Mouse (Mus musculus) limb, embryonic 10.5 days (tissue): Measurements from ENCODE around the gene Schip1. TPM values are rescaled to one million over a fixed set of nuclear protein-coding genes. Genes with fewer than 3 reads are reported as not detected.

ENCODE experiments used
- DNase-seq: peaks from one replicate; pipeline ENCODE4 v3.0.0-alpha.2; 2017; ENCODE audit warnings: low spot score
- H3K27ac ChIP-seq: fragments of 300-500 bp; sonication (generic); 2 replicates; pipeline ENCODE4 v1.5.1; 2016; ENCODE audit warnings: mild to moderate bottlenecking
- H3K27me3 ChIP-seq: fragments of 300-500 bp; sonication (generic); 2 replicates; pipeline ENCODE4 v1.6.1; 2016; ENCODE audit warnings: low read depth, mild to moderate bottlenecking; ENCODE audit not compliant: poor library complexity, severe bottlenecking
- H3K36me3 ChIP-seq: fragments of 300-500 bp; sonication (generic); 2 replicates; pipeline ENCODE4 v1.6.1; 2016; ENCODE audit warnings: mild to moderate bottlenecking, moderate library complexity
- H3K4me1 ChIP-seq: fragments of 300-500 bp; sonication (generic); 2 replicates; pipeline ENCODE4 v1.6.1; 2016
- H3K4me3 ChIP-seq: fragments of 300-500 bp; sonication (generic); 2 replicates; pipeline ENCODE4 v1.5.1; 2016; ENCODE audit warnings: mild to moderate bottlenecking, moderate library complexity
- H3K9me3 ChIP-seq: fragments of 300-500 bp; sonication (generic); replicated peaks from 2 replicates; pipeline ENCODE4 v1.6.1; 2016; ENCODE audit warnings: mild to moderate bottlenecking
- WGBS: fragments of 180-500 bp; shearing (Covaris S2); methylation state at CpG from one replicate; pipeline ENCODE4 v1.1.7; 2016; 5-methylcytosine and 5-hydroxymethylcytosine counted together
- polyA plus RNA-seq: library from polyadenylated mRNA; unstranded; fragments of >200 nt; fragmentation: Nextera tagmentation; extraction: Ambion mirVana; gene quantifications from 2 replicates; pipeline ENCODE4 v1.2.1, GENCODE M21; 2016

Schip1 gene
- polyA plus RNA-seq, 1 experiment from 2014 or later: 28.9 TPM

- no peak for DNase-seq
- Histone ChIP-seq H3K4me1 (0 out of 2 replicates have a peak, but pooled peaks cover 4% of the 10 kb centered on the region), H3K4me3 (no peak overlapping the region), H3K27ac (no peak overlapping the region), H3K27me3 (peaks cover 9% of the 10 kb centered on the region; the same call in 1 of the 2 replicates), H3K36me3 (no peaks in the 10 kb centered on the region), H3K9me3 (no peaks in the 10 kb centered on the region)
- 81% methylated on average over 3 of the region's 3 CpGs for WGBS
Measured at GRCm38 (mm10) chr3:68160760-68161159, 96.2 kb downstream of the Schip1 start.

- 58% methylated on average over 1 of the region's 1 CpGs for WGBS
- no peaks in the 10 kb centered on the region for H3K9me3 ChIP-seq
- H3K27me3 ChIP-seq: no peaks in the 10 kb centered on the region
- no peak overlapping the region for H3K4me3 ChIP-seq
- H3K4me1 ChIP-seq: 0 out of 2 replicates have a peak, but pooled peaks cover 3% of the 10 kb centered on the region
- H3K36me3 ChIP-seq: no peaks in the 10 kb centered on the region
- DNase-seq: no peak
- H3K27ac ChIP-seq: no peak overlapping the region
Measured at GRCm38 (mm10) chr3:68178248-68178647, 113.6 kb downstream of the Schip1 start.

GRCm38 (mm10) chr3:68187471-68187870 lies 122.9 kb downstream of the Schip1 start:
- H3K4me3 ChIP-seq: no peak overlapping the region
- WGBS: 68% methylated on average over 8 of the region's 8 CpGs
- no peaks in the 10 kb centered on the region for H3K36me3 ChIP-seq
- H3K27ac ChIP-seq: no peak overlapping the region
- H3K9me3 ChIP-seq: no peaks in the 10 kb centered on the region
- H3K27me3 ChIP-seq: no peaks in the 10 kb centered on the region
- no peaks in the 10 kb centered on the region for H3K4me1 ChIP-seq
- peak; percentile 39 for DNase-seq

GRCm38 (mm10) chr3:68189100-68189499 lies 124.5 kb downstream of the Schip1 start:
- no peak for DNase-seq
- no peaks in the 10 kb centered on the region for H3K4me1 ChIP-seq
- no peaks in the 10 kb centered on the region for H3K9me3 ChIP-seq
- WGBS: 89% methylated on average over 2 of the region's 2 CpGs
- no peaks in the 10 kb centered on the region for H3K27me3 ChIP-seq
- no peaks in the 10 kb centered on the region for H3K36me3 ChIP-seq
- H3K27ac ChIP-seq: no peak overlapping the region
- H3K4me3 ChIP-seq: no peak overlapping the region

GRCm38 (mm10) chr3:68196933-68197332 lies 132.3 kb downstream of the Schip1 start:
- H3K9me3 ChIP-seq: no peaks in the 10 kb centered on the region
- no peaks in the 10 kb centered on the region for H3K27me3 ChIP-seq
- no peaks in the 10 kb centered on the region for H3K36me3 ChIP-seq
- no peak overlapping the region for H3K27ac ChIP-seq
- H3K4me1 ChIP-seq: no peaks in the 10 kb centered on the region
- 87% methylated on average over 1 of the region's 1 CpGs for WGBS
- H3K4me3 ChIP-seq: no peak overlapping the region
- DNase-seq: no peak

GRCm38 (mm10) chr3:68201214-68201613 lies 136.6 kb downstream of the Schip1 start:
- no peaks in the 10 kb centered on the region for H3K27me3 ChIP-seq
- no peak overlapping the region for H3K4me3 ChIP-seq
- WGBS: 45% methylated on average over 1 of the region's 1 CpGs
- no peak overlapping the region for H3K27ac ChIP-seq
- no peaks in the 10 kb centered on the region for H3K9me3 ChIP-seq
- DNase-seq: no peak
- H3K4me1 ChIP-seq: no peaks in the 10 kb centered on the region
- no peaks in the 10 kb centered on the region for H3K36me3 ChIP-seq

- no peak for DNase-seq
- no peak overlapping the region for H3K27ac ChIP-seq
- no peaks in the 10 kb centered on the region for H3K36me3 ChIP-seq
- H3K4me3 ChIP-seq: no peak overlapping the region
- WGBS: 85% methylated on average over 4 of the region's 4 CpGs
- no peaks in the 10 kb centered on the region for H3K9me3 ChIP-seq
- H3K4me1 ChIP-seq: no peaks in the 10 kb centered on the region
- no peaks in the 10 kb centered on the region for H3K27me3 ChIP-seq
Measured at GRCm38 (mm10) chr3:68202162-68202902, 137.7 kb downstream of the Schip1 start.

- Histone ChIP-seq H3K9me3 (no peaks in the 10 kb centered on the region), H3K4me1 (0 out of 2 replicates have a peak, but pooled peaks cover 2% of the 10 kb centered on the region), H3K4me3 (no peak overlapping the region), H3K36me3 (no peaks in the 10 kb centered on the region), H3K27ac (no peak overlapping the region), H3K27me3 (no peaks in the 10 kb centered on the region)
- WGBS: 80% methylated on average over 4 of the region's 4 CpGs
- DNase-seq: no peak
Measured at GRCm38 (mm10) chr3:68203934-68204467, 139.4 kb downstream of the Schip1 start.

- Histone ChIP-seq H3K4me3 (no peak overlapping the region), H3K9me3 (no peaks in the 10 kb centered on the region), H3K36me3 (no peaks in the 10 kb centered on the region), H3K27me3 (no peaks in the 10 kb centered on the region), H3K27ac (no peak overlapping the region), H3K4me1 (0 out of 2 replicates have a peak, but pooled peaks cover 2% of the 10 kb centered on the region)
- 87% methylated on average over 4 of the region's 4 CpGs for WGBS
- no peak for DNase-seq
Measured at GRCm38 (mm10) chr3:68210422-68210821, 145.8 kb downstream of the Schip1 start.

GRCm38 (mm10) chr3:68221452-68221851 lies 156.8 kb downstream of the Schip1 start:
- no peak for DNase-seq
- peaks cover 3% of the 10 kb centered on the region; the same call in 1 of the 2 replicates for H3K4me1 ChIP-seq
- no peaks in the 10 kb centered on the region for H3K36me3 ChIP-seq
- H3K27me3 ChIP-seq: no peaks in the 10 kb centered on the region
- WGBS: 92% methylated on average over 3 of the region's 3 CpGs
- no peaks in the 10 kb centered on the region for H3K9me3 ChIP-seq
- H3K27ac ChIP-seq: no peak overlapping the region
- H3K4me3 ChIP-seq: no peak overlapping the region

GRCm38 (mm10) chr3:68239887-68240286 lies 175.3 kb downstream of the Schip1 start:
- DNase-seq: no peak
- Histone ChIP-seq H3K27me3 (no peaks in the 10 kb centered on the region), H3K4me1 (peaks cover 12% of the 10 kb centered on the region), H3K9me3 (no peaks in the 10 kb centered on the region), H3K4me3 (no peak overlapping the region), H3K27ac (no peak overlapping the region), H3K36me3 (no peaks in the 10 kb centered on the region)
- 90% methylated on average over 2 of the region's 2 CpGs for whole genome bisulfite sequencing

GRCm38 (mm10) chr3:68243239-68243638 lies 178.6 kb downstream of the Schip1 start:
- 0 out of 2 replicates have a peak overlapping the region, but pooled peaks have one; percentile 5 for H3K27ac ChIP-seq
- H3K4me3 ChIP-seq: no peak overlapping the region
- H3K27me3 ChIP-seq: no peaks in the 10 kb centered on the region
- 73% methylated on average over 3 of the region's 3 CpGs for WGBS
- no peaks in the 10 kb centered on the region for H3K9me3 ChIP-seq
- peak; percentile 30 for DNase-seq
- peaks cover 12% of the 10 kb centered on the region for H3K4me1 ChIP-seq
- H3K36me3 ChIP-seq: no peaks in the 10 kb centered on the region

GRCm38 (mm10) chr3:68246154-68246553 lies 181.6 kb downstream of the Schip1 start:
- no peaks in the 10 kb centered on the region for H3K9me3 ChIP-seq
- 89% methylated on average over 4 of the region's 4 CpGs for WGBS
- no peak overlapping the region for H3K4me3 ChIP-seq
- DNase-seq: no peak
- no peak overlapping the region for H3K27ac ChIP-seq
- peaks cover 12% of the 10 kb centered on the region for H3K4me1 ChIP-seq
- H3K36me3 ChIP-seq: no peaks in the 10 kb centered on the region
- H3K27me3 ChIP-seq: no peaks in the 10 kb centered on the region
